Mouse (Mus musculus): ENCODE results near the gene Sp6.

The Sp6 gene

DNA sequence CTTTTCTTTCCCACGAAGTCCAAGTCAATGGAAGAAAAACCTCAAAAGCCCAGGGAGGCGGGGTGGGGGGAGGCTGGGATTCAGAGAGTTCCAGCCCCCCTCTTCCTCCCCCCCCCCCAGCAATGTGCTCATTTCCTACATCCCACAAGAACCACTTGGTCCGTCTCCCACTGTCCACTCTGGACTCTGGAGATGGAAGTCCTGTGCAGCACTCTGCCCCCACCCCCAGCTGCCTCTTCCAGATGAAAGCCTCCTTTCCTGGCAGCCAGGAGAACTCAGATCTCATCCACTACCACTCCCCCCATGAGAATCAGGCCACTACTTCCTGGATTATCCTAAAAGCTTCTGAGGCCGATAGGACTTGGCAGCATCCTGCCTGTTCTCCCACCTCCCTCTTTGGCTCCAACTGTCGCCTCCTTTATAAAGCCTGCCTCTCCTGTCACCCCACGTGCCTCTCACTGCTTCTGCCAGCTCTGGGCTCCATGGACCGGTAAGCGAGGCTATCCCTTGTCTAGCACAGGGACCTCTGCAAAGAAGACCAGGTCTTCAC, at the start of gene Sp6:
Gene Sp6, plus strand, starts transcription at position 274 of the 550 bp plus-strand sequence.
- no peak for DNase-seq

DNA sequence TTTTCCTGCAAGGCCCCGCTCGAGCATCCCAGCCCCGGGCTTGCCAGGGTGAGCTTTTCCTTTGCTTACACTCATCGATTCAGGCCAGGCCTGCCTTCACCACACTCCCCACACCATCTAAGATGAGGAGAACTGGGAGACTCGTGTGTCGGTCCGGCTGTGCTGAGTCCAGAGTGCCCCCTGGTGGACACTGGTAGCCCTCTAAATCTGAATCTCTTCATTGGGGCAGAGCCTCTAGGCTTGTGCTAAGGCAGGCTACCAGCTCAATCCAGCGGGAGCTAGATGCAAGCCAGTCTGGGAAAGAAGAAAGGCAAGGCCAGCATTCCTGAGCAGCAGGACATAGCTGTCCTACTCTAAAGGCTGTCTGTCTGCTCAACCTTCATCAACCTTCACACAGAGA, 49.6 kb upstream of the Sp6 start:
- peak; percentile 95 for DNase-seq

DNA sequence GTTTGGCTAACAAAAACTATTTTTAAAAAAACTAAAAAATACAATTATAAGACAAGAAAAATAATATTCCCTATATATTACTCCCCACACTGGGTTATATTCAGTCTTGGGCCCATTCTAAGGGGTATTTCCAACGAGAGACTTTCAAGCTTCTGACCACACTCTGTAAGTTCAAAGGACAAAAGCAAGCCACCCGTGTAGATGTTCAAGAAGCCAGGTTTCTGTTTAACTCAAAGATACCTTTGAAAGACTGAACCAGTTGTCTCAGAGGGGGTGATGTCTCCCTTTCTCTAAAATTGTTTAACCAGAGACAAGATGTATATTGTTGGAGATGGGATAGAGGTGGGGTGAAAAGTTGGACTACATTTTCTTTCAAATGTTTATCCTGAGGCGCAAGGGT, 47.0 kb upstream of the Sp6 start:
- DNase-seq = no peak

DNA sequence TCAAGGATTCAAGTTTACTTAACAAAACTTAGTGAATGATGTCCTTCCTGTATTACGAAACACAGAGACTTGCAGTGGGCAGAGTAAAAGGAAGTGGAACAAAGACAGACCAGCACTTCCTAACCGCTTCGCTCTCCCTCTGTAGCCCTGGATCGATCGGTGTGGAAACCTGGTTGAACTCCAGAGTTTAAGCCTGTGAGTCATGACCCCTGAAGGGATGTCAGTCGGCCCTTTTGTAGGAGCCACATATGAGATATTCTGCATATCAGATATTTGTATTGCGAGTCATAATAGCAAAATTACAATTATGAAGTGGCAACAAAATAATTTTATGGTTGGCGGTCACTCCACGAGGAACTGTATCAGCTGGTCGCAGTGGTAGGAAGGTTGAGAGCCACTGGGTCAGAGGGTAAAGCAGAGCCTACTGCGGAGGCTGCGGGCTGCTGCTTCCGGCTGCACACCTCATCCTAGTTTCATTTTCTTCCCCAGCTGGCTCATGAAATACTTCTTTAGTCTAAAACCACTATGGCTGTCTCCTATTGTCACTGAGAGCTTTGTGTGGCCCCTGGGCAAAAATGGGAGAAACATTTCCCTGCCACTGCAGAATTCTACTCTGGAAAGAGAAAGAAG, 46.2 kb upstream of the Sp6 start:
- peak; percentile 66 for DNase-seq

DNA sequence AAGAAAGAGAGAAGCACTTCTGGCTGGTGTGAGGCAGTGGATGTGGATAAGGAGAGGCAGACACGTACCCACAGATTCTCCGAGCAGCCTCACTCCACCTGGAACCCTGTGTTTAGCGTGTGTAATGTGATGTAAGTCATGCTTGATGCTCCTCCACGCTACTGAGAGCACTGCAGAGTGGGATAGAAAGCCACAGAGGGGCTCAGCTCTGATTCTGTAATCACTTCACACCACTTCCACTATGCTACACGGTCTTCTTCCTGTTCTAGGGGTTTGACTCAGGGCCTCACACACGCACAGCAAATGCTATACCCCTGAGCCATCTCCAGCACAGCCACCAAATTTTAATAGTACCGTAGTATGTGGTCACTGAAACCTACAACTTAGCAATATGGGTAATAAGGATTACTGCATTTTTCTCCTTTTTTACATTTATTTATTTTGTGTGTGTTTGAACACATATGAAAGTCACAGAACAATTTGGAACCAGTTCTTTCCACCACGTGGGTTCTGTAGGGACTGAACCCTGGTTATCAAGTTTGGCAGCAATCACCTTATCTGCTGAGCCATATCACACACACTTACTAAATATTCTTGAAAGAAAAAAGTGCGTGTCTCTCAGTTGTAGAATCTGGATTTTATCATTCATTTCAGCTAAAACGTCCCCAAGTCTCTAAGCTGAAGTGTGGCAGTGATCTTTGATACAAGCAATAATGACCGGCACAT, 45.5 kb upstream of the Sp6 start:
- DNase-seq = peak; percentile 46

DNA sequence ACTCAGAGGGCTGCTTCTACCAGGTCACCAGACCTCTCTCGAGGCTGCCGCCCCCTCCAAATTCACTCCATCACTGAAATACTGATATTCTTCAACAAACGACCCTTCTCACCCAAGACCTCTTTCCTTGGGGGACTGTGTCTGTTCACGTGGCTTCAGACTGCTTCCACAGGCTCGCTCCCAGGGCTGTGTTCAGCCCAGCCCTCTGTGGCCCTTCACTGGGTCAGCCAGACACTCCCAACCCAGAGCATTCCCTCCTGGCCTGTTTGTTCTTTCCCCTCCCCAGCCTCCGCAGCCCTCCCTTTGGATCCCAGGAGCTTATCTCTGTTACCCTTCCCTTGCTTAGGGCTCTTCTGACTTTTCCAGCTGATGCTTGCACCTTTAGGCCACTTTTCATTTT, 44.7 kb upstream of the Sp6 start:
- DNase-seq = no peak

DNA sequence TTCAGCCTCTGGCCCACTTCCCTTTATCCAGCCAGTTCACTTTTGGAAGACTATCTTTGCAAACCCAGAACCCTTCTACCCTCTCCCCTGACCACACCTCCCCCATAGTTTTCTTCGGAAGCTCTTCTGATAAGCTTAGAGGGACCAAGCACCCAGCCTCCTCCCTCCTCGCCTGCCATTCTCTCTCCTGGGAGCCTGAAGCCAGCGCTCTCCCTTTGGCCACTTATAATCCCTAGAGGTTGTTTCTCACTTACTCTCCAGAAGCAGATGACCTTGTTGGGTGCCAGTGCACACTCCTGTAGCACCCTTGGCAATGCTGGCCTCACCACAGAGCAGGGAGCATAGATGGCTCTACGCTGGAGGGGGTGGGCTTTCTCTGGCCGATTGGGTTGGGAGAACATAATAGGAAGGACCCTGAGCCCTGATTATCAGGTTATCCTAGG, 43.9 kb upstream of the Sp6 start:
- DNase-seq = no peak

DNA sequence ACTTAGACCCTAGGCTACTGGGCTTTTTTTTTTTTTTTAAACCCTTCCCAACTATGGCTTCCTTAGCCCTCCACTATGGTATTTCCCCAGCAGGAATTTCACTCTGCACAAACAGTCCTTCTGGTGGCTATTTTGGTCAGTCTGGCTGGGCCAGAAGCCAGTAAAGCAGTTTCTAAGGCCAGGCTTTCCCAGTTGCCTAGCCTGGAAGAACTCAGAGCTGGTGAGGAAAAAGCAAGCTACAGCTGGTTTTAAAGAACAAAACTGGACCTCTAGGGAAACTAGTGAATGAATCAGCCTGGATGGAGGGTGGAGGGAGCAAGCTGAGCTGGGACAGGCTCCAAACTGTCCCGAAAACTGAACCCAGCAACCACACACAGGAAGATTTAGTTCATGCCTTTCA, 43.4 kb upstream of the Sp6 start:
- DNase-seq = no peak

DNA sequence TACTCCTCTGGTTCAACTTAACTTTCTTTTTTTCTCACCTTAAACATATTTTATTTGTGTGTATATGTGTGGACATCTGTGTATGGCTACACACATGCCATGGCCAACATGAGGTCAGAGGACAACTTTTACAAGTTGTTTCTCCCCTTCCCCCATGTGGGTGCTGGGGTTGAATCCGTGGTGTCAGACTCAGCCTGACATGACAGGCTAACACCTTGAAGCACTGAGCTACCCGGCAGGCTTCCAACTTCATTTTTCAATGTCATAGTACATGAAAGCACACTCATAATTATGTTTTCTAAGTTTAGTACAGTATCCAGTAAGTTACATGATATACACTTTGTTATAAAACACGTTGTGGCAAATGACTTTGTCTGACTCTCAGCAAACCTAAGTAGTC, 42.9 kb upstream of the Sp6 start:
- no peak for DNase-seq

DNA sequence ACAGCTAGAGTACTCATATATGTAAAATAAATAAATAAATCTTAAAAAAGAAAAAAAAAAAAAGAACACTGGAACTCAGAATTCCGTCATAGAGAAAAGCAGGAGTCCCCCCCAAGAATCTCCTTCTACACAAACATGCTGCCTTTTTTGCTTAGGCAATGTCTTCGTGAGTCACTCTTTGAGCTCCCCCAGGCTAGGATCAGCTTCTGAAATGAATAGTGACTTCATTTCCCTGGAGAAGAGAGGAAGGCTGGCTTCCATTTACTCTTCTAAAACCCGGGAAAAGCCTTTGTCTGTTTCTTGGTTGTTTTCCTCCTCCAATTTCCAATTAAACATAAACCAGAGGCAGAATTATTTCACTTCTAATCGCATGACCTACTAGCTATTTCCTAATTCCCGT, 40.3 kb upstream of the Sp6 start:
- DNase-seq = no peak

DNA sequence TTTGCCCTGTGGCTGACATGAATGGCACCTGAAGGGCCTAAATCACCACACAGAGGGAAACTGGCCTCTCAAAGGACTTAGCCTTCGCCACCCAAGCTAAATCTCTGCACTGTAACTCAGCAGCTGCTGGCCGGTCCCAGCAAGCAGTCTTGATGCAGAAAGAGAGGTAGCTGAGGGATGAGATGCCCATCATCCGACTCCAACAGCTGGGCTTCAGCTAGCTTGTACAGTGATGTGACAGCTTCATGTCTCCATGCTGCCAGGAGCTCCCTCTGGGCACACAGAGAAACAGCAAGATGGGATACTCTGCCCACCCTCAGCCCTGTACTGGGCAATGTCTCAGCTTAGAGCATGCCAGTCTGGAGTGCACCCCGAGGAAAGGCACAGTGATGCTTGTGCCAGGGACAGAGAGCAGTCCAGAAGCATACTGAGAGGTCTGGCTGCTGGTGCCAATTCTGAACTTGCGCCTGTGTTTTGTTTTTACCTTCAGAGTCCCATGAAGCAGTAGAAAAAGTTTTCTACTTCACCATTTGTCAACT, 39.7 kb upstream of the Sp6 start:
- DNase-seq = no peak

DNA sequence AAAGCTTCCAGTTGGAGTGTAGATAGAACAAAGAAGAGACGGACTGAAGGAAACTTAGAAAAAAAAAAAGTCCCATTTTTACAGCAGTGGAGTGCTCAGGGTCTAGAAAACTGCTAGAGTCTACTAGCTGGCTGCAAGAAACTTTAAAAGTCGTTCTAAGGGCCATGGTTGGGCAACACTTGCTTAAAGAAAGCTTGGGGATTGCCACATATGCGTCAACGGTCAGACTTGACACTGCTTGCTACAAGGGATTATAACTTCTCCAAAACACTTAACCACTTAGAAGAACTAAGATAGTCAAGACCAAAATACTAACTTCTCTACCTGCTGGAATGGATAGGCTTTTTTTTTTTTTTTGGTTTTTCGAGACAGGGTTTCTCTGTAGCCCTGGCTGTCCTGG, 38.4 kb upstream of the Sp6 start:
- no peak for DNase-seq

DNA sequence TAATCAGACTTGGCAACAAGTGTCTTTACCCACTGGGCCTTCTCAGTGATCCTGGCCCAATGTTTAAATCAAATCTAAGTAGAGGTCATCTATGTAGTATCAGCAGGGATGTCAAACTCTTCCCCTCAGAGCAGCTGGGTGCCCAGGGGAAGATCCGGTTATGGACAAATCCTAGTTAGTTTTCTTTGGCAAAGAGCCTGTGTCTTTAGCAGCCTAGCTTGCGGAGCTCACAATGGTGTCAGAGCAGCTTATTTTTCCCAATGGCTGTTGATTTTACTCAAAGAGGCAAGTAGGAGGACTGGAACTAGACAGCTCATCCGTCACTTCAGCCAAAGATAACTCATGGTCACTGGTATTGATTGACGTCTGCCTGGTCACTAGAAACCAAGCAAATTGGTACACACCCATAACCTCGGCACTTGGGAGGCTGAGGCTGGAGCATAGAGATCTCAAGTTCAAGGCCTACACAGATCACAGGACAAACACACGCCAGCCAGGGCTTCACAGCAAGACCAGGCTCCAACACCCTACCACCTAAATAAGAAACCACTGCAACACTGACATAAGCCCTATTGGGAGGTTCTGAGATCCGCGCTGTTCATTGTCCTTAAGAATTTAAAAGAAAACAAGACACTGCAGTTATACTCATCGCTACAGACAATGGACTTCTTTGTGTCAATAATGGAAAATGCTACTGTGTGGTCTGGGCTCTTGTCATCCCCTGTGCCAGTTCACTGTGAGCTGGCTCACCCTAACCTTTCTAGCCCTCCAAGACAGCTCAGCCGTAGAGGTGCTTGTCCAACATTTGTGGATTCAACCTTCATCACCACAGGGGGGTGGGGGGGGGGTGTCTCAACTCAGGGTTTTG, 37.4 kb upstream of the Sp6 start:
- no peak for DNase-seq

DNA sequence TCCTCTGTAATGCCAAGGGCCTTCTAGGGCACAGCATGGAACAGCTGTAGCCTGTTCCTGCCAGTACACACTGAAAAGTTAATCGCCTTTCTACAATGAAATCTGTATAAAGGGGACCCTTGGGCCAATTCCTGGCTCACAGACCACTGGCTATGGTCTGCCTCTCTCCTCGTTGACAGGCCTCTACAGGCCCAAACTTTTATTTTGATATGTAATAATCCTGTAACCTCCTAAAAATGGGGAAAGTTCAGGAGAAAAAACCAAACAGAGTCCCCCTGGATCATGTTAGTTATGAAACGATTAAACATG, 36.9 kb upstream of the Sp6 start:
- no peak for DNase-seq

DNA sequence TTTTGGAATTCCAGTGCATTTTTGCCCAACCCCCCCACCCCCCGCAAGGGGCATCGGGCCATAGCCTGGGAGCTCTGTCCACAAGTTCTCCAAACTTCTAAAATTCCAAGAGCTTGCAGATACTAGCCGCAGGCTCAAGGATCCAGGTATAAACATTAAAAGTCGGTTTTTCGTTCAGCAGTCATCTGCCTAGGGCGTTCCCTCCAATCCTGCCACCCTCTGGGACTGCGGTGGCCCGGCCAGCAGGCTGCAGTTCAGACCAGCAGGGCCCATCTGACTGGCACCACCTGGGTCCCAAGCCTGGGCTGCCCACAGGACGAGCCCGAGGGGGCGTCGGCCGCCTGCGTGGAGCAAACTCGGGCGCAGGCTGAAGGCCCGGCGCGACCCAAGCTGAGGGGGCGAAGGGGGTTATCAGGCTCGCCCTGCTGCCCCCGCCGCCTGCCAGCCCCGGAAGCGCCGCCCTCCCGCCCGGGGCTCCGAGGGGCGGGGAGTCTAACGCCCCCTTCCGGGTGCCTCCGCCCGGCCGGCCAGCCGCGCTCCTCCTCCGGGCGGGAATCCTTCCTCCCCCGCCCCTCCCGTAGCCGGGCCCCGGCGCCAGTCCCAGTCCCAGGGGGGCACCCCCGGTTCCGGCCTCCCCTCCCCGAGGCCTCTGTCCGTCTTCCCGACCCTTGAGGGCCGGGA, 36.1 kb upstream of the Sp6 start:
- peak; percentile 93 for DNase-seq

DNA sequence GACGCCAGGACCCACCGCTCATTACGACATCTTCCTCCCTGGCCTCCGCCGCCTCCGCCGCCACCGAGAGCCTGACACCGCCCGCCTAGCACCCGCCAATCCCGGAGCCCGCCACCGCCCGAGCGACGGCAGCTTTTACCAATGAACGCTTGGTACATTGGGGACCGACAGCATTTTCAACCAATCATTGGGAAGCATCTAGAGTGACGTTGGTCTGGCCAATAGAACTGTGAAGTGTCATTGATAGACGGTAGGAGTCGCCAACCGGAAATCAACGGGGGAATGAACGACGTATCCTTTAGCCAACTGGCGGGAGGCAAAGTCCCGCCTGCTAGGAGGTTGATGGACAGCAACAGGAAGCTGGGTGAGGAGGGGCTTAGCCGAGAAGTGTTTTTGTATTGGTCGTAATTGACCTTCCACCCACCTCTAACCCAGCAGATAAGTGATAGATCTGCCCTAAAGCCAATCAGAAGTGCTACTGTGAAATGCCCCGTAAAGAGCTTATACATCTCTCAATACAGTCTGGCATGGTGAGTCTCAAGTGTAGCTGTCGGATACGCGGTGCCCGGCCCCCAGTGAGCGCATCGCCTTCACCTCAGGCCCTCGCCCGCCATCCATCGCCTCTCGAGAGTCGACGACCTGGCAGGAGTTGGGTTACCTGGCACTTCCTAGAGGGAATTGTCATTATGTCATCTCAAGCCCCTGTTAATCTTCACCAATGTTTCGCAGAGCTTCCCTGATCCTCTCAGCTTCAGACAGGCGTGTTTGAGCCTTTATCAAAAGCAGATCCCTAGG, 35.4 kb upstream of the Sp6 start:
- peak; percentile 96 for DNase-seq

DNA sequence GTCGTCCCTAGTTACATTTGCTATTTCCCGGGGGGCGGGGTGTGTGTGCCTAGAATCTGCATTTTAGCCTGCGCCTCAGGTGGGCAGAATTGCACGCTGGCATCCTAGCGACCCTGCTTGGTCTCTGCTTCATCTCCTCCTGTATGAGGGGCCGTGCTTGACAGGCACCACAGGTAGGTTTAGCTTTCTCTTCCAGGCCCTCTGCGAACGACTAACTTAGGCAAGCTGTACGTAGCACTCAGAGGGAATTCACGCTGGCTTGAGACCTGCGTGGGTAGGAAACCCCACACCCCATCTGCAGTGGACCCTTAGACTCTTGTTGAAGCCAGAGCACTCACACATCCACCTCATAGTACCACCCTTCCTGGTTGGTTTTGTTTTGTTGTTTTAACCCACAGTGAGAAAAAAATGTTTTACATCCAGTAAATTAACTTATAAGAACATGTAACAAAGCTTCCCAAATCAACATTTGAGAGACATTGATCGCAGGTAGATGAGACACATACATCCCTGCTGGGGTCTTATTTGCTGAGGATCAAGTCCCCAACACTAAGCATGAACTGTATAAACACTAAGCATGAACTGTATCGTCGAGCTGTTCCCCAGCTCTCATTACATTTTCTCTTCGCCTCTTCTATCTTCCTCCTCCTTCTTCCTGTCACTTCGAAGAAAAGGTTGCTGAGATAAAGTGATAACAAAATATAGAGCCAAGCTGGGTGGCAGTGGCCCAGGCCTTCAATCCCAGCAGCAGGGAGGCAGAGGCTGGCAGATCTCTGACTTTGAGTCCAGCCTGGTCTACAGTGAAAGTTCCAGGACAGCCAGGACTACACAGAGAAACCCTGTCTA, 34.6 kb upstream of the Sp6 start:
- DNase-seq = peak; percentile 56

DNA sequence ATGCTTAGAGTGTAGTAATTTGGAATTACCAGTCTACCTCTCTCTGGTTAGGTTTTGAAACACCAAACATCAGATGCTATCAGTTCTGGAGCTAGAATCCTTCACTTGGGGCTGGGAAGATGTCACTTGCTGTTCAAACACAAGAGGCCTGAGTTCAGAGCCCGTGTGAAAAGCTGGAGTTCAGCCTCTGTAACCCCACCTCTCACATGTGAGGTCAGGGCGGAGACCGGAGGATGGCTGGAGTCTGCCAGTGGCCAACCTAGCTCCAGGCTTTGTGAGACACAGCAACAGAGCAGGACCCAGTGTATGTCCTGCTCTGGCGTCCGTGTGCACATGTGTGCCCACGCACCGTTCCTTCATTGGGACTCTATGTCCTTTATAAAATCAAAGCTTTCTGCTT, 33.9 kb upstream of the Sp6 start:
- no peak for DNase-seq

DNA sequence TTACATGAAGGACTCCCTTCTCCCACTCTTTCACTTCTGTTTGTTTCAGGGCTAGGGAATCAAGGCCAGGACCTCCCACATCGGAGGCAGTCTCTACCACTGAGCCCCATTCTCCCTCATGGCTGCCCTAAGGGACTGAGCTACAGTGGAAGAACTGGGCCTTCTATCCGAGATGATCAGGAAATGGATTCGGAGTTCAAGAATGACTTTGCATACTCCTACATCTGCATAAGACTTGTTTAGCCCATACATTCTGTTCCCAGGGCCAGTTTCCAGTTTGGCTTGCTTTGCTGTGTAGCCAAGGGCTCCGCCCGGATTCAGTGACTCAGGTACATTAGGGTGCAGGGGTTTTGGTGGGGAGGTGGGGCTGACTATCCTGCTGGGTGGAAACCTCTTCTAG, 33.2 kb upstream of the Sp6 start:
- DNase-seq = no peak

DNA sequence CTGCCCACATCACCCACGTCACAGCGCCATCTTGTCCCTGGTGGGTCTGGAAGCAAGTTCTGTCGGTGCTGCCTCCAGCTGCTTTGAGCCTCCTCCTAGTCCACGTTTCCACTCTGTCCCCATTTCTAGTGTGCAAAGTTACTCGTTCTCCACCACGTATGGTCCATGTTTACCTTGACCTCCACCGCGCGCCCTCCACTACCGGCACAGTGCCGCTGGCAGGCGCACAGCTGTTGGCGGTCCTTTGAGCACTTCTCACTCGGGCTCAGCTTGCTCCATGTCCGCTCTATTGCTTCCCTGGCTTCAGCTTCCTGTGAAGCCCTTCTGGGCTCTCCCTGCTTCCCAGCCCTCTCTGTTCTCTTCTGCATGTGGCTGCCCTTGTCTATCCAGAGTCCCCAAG, 31.7 kb upstream of the Sp6 start:
- DNase-seq = no peak

DNA sequence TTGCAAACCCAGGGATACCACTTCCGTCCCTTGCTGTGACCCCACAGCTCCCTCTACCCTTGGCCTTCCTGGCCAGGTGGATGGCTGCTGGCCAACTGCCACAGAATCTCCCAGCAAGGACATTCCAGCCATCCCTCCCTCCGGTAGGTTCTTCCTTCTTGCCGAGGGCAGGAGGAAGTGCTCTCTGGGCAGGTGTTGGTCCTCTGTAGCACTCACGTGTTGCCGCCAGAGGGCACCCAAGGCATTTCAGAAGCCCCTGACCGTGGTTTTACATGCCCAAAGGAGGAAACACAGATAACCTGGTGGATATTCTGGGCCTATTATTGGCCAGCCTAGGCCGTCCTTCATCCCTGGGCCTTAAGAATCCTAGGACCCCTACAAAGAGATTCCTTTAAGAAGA, 30.8 kb upstream of the Sp6 start:
- DNase-seq = peak; percentile 91
